Mouse (Mus musculus) heart, embryonic 10.5 days (tissue): ENCODE measurements around the gene Dctn1. TPM values are rescaled to one million over a fixed set of nuclear protein-coding genes. Genes with fewer than 3 reads are reported as not detected.
A peak's percentile ranks its signal among the peaks of the same experiment; 100 is the strongest.
"Not testable (repeated sequence)": the region's sequence is repeated elsewhere in the genome, so short reads cannot be mapped to it uniquely, and the experiment has no call there.

Source experiments
- DNase-seq: peaks from one replicate; pipeline ENCODE4 v3.0.0-alpha.2; 2017; ENCODE audit warnings: low spot score
- H3K27ac ChIP-seq: fragments of 300-500 bp; sonication (generic); 2 replicates; pipeline ENCODE4 v1.5.1; 2016; ENCODE audit warnings: mild to moderate bottlenecking
- H3K27me3 ChIP-seq: fragments of 300-500 bp; sonication (generic); 2 replicates; pipeline ENCODE4 v1.6.1; 2016; ENCODE audit warnings: mild to moderate bottlenecking; ENCODE audit not compliant: poor library complexity, insufficient read depth, severe bottlenecking
- H3K36me3 ChIP-seq: fragments of 300-500 bp; sonication (generic); 2 replicates; pipeline ENCODE4 v1.6.1; 2016; ENCODE audit warnings: mild to moderate bottlenecking, moderate library complexity
- H3K4me1 ChIP-seq: fragments of 300-500 bp; sonication (generic); 2 replicates; pipeline ENCODE4 v1.6.1; 2016; ENCODE audit warnings: mild to moderate bottlenecking
- H3K4me3 ChIP-seq: fragments of 300-500 bp; sonication (generic); 2 replicates; pipeline ENCODE4 v1.5.1; 2016; ENCODE audit warnings: mild to moderate bottlenecking, moderate library complexity
- H3K9me3 ChIP-seq: fragments of 300-500 bp; sonication (generic); 2 replicates; pipeline ENCODE4 v1.6.1; 2016; ENCODE audit warnings: mild to moderate bottlenecking, moderate library complexity
- WGBS: fragments of 180-500 bp; shearing (Covaris S2); methylation state at CpG from one replicate; pipeline ENCODE4 v1.1.7; 2016; 5-methylcytosine and 5-hydroxymethylcytosine counted together
- polyA plus RNA-seq: library from polyadenylated mRNA; unstranded; fragments of >200 nt; fragmentation: Nextera tagmentation; extraction: Ambion mirVana; gene quantifications from 2 replicates; pipeline ENCODE4 v1.2.1, GENCODE M21; 2016

Dctn1 gene
- polyA plus RNA-seq, 1 experiment from 2014 or later: 83.2 TPM

DNA sequence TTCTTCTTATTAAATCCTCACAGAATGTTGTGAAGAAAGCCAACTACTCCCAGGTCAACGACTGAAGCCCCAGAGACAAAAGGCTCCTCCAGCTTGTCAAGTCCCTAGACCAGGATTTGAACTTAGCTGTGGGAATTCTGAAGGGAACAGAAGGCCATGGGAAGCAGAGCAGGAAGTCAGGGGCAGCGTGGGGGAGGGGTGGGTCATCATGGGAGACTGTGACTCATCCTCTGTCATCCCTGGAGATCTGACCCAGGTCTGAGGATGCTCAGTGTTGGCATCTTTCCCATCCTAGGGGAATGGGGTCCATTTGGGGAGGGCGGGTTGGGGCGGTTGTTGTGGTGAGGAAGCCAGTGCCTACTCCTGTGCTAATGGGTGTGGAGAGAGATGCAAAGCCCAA lies 24.1 kb upstream of the Dctn1 start:
- WGBS: 39% methylated on average over 4 of the region's 4 CpGs
- no peak for DNase-seq
- H3K36me3 ChIP-seq: peaks cover 3% of the 10 kb centered on the region; the same call in 1 of the 2 replicates
- peak overlapping the region; percentile 87 for H3K27ac ChIP-seq
- 0 out of 2 replicates have a peak, but pooled peaks cover 5% of the 10 kb centered on the region for H3K27me3 ChIP-seq
- H3K4me1 ChIP-seq: peaks cover 56% of the 10 kb centered on the region
- H3K4me3 ChIP-seq: peak overlapping the region; percentile 60
- no peaks in the 10 kb centered on the region for H3K9me3 ChIP-seq

DNA sequence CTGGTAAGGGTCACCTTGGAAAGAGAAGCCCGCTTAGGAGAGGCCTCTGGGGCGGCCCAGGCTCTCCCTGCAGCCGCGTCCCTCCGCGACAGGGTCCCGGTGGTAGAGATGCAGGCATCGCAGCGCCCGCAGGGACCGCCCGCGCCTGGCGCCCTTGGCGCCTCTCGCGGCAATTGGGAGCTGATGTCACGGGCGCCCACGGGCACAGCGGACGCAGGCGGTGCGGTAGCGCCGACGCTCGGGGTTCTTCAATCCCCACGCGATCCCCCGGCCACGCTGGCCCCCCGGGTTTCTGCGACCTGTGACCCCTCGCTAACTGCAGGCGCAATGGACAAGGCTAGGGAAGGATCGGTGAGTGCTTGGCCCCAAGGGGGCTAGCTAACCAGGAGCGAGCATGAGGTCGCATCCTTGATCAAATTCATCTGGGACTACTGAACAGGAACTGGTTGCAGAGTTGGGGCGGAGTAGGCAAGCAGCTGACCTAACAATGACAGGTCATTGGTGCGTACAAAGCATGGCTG lies 23.4 kb upstream of the Dctn1 start:
- Histone ChIP-seq H3K36me3 (peaks cover 10% of the 10 kb centered on the region), H3K27me3 (0 out of 2 replicates have a peak, but pooled peaks cover 5% of the 10 kb centered on the region), H3K4me3 (peak overlapping the region; percentile 60), H3K9me3 (no peaks in the 10 kb centered on the region), H3K27ac (peak overlapping the region; percentile 87), H3K4me1 (peaks cover 55% of the 10 kb centered on the region)
- no peak for DNase-seq
- WGBS: 3% methylated on average over 41 of the region's 41 CpGs

DNA sequence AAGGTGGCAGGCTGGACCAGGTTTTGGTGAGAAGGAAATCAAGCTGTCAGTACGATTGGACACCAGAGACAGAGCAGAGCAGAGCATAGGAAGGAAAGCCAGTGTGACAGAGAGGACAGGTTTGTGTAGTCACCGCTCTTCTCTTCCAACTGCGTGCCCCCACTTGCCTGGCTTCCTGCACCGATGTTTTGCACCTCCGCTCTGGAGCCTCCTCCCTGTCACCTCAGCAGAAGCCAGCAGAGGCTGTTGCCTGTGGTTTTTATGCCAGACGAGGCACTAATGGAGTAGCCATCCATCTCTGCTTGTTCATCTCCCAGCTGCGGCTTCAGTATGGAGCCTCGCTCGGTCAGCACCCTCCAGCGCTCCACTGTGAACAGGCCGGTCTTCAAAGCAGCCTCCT lies 22.8 kb upstream of the Dctn1 start:
- 36% methylated on average over 11 of the region's 11 CpGs for WGBS
- Histone ChIP-seq H3K27me3 (0 out of 2 replicates have a peak, but pooled peaks cover 5% of the 10 kb centered on the region), H3K36me3 (peaks cover 16% of the 10 kb centered on the region), H3K27ac (peak overlapping the region; percentile 87; the same call in 1 of the 2 replicates), H3K9me3 (no peaks in the 10 kb centered on the region), H3K4me1 (peaks cover 52% of the 10 kb centered on the region), H3K4me3 (peak overlapping the region; percentile 60)
- no peak for DNase-seq

DNA sequence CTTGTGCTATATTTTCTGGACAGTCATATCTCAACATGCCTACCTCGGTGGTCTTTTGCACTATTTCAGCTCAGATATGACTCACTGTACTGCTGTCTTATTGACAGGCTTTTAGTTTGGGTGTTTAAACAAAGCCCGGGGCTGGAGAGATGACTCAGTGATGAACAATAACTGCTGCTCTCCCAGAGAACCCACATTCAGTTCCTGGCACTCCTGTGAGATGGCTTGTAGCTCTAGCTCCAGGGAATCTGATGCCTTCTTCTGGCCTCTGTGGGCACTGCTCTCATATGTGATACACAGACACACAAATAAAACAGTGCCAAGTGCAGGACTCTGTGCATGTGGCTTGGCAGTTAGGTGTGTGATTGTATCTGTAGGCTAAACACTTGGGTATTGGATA lies 20.5 kb upstream of the Dctn1 start:
- Histone ChIP-seq H3K4me1 (peaks cover 36% of the 10 kb centered on the region), H3K27ac (no peak overlapping the region), H3K36me3 (peaks cover 38% of the 10 kb centered on the region), H3K27me3 (0 out of 2 replicates have a peak, but pooled peaks cover 5% of the 10 kb centered on the region), H3K4me3 (no peak overlapping the region), H3K9me3 (no peaks in the 10 kb centered on the region)
- no peak for DNase-seq
- WGBS: 55% methylated on average over 2 of the region's 2 CpGs

DNA sequence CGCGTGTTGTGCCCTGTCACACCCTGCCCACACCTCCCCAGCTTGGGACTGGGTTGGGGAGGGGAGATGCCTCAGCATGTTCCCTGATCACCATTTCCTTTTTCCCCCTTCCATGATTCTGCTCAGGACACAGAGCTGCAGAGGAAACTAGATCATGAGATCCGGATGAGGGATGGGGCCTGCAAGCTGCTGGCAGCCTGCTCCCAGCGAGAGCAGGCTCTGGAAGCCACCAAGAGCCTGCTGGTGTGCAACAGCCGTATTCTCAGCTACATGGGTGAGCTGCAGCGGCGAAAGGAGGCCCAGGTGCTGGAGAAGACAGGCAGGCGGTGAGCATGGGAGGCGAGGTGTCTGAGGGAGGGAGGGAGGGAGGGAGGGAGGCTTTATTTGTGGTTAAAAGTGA lies 19.9 kb upstream of the Dctn1 start:
- peaks cover 41% of the 10 kb centered on the region for H3K36me3 ChIP-seq
- DNase-seq: no peak
- peaks cover 40% of the 10 kb centered on the region for H3K4me1 ChIP-seq
- no peak overlapping the region for H3K4me3 ChIP-seq
- H3K9me3 ChIP-seq: no peaks in the 10 kb centered on the region
- H3K27ac ChIP-seq: peak overlapping the region; percentile 47; the same call in 1 of the 2 replicates
- 0 out of 2 replicates have a peak, but pooled peaks cover 5% of the 10 kb centered on the region for H3K27me3 ChIP-seq
- WGBS: 66% methylated on average over 9 of the region's 9 CpGs

DNA sequence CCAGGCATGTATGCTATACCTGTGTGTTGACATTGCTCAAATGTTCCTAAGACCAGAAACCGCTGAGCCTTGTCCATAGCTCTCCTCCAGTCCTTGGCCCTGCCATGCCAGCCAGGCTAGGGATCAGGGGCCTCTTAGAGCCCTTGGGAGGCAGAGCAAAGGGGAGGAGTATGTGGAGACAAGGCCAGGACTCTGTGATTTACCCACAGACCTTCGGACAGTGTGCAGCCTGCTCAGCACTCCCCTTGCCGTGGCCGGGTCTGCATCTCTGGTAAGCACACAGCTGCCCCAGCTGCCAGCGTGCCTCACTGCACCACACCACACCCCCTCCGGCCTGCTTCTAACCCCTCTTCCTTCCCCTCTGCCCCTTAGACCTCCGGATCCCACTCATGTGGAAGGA lies 18.4 kb upstream of the Dctn1 start:
- H3K4me1 ChIP-seq: peaks cover 43% of the 10 kb centered on the region
- H3K27me3 ChIP-seq: no peaks in the 10 kb centered on the region
- H3K36me3 ChIP-seq: peaks cover 45% of the 10 kb centered on the region

DNA sequence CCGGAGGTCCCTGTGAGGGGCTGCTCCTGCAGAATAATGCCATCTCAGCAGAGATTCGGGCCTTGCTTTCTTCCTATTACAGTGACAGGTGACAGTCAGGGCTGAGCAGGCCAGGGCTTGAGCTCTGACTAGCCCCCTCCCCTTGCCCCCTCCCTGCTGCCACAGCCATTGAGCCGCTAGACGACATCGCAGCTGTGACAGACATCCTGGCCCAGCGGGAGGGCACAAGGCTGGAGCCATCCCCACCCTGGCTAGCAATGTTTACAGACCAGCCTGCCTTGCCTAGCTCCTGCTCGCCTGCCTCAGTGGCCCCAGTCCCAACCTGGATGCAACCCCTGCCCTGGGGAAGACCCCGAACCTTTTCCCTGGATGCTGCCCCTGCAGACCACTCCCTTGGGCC lies 14.0 kb upstream of the Dctn1 start:
- no peak for DNase-seq
- Histone ChIP-seq H3K4me1 (peaks cover 41% of the 10 kb centered on the region), H3K27me3 (peaks cover 17% of the 10 kb centered on the region; the same call in 1 of the 2 replicates), H3K27ac (no peak overlapping the region), H3K4me3 (peak overlapping the region; percentile 16; the same call in 1 of the 2 replicates), H3K36me3 (peaks cover 52% of the 10 kb centered on the region), H3K9me3 (no peaks in the 10 kb centered on the region)
- WGBS: 17% methylated on average over 8 of the region's 8 CpGs

More for the DNA sequence above, 18.4 kb upstream of the Dctn1 start:
- Histone ChIP-seq H3K27ac (no peak overlapping the region), H3K4me3 (no peak overlapping the region), H3K9me3 (no peaks in the 10 kb centered on the region)
- DNase-seq: no peak
- 57% methylated on average over 7 of the region's 7 CpGs for WGBS

DNA sequence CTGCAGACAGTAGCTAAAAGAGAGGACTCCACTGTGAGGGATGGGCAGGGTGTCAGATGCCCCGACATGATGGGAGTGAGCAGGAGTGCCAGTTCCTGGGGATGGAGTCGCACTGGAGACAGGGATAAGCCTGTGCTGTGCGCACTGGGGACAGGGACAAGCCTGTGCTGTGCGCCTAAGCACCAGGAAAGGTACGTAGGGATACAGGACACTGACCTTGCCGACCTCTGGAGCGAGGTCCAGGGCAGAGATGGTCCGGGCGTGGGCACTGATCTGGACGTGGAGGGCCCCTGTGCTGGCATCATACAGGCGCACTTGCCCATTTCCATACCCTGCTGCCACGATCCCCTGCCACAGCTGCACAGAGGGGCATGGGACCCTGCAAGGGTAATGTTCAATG lies 12.7 kb upstream of the Dctn1 start:
- no peak for DNase-seq
- Histone ChIP-seq H3K9me3 (no peaks in the 10 kb centered on the region), H3K4me3 (no peak overlapping the region), H3K36me3 (peaks cover 39% of the 10 kb centered on the region), H3K4me1 (peaks cover 34% of the 10 kb centered on the region), H3K27ac (no peak overlapping the region), H3K27me3 (peaks cover 24% of the 10 kb centered on the region; the same call in 1 of the 2 replicates)
- WGBS: 89% methylated on average over 12 of the region's 12 CpGs

DNA sequence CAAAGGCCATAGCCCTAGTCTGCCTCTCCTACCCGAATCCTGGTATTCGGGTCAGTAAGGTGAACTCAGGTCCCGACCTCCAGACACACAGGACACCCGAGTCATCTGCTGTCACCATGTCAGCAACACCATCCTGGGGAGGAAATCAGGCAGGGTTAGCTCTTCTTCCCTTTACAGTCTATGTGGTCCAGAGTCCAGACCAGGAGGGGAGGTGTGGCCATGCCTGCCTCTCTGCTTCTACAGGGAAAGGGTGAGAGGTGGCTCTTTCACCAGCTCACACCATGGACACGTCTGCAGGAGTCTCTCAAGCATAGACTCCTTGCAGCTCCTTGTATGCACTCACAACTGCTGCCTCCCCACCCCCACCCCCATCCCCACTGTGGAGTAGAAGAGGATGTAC lies 12.2 kb upstream of the Dctn1 start:
- Histone ChIP-seq H3K36me3 (peaks cover 36% of the 10 kb centered on the region), H3K9me3 (no peaks in the 10 kb centered on the region)
- 70% methylated on average over 5 of the region's 5 CpGs for WGBS

DNA sequence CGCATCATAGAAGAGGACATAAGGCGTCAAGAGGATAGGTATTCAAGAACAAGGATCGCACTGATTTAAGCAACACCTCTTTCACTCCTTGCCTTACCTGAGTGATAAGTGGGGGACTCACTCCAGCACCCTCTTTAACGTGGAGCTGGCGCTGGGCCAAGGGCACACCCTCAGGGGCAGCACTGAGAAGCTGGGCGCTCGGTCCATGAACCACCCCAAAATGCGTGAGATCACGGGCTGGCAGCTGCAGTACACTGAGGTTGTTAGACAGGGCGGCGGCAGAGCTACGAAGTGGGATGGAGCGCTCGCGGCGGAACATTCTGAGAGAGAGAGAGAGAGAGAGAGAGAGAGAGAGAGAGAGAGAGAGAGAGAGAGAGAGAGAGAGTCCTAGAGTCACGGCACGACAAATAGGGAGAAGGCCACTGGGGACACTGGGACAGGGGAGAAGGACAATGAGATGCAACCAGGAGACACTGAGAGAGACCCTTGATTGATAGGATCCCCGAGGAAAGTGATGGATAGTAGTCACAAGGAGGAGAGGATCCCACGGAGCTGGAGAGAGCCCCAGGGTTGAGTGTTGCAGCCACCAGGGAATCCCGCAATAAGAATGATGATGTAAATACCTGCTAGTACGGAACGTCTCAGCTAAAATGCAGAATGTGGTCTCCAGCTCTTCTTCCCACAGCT lies 10.0 kb upstream of the Dctn1 start:
- Histone ChIP-seq H3K36me3 (peaks cover 15% of the 10 kb centered on the region; the same call in 1 of the 2 replicates), H3K9me3 (no peaks in the 10 kb centered on the region), H3K4me1 (peaks cover 31% of the 10 kb centered on the region), H3K27me3 (peaks cover 33% of the 10 kb centered on the region), H3K4me3 (peak overlapping the region; percentile 68), H3K27ac (peak overlapping the region; percentile 65)
- DNase-seq: no peak
- 8% methylated on average over 23 of the region's 23 CpGs for WGBS

More for the DNA sequence above, 12.2 kb upstream of the Dctn1 start:
- H3K4me1 ChIP-seq: peaks cover 34% of the 10 kb centered on the region
- H3K27me3 ChIP-seq: peaks cover 24% of the 10 kb centered on the region; the same call in 1 of the 2 replicates
- no peak for DNase-seq
- H3K27ac ChIP-seq: no peak overlapping the region
- no peak overlapping the region for H3K4me3 ChIP-seq

DNA sequence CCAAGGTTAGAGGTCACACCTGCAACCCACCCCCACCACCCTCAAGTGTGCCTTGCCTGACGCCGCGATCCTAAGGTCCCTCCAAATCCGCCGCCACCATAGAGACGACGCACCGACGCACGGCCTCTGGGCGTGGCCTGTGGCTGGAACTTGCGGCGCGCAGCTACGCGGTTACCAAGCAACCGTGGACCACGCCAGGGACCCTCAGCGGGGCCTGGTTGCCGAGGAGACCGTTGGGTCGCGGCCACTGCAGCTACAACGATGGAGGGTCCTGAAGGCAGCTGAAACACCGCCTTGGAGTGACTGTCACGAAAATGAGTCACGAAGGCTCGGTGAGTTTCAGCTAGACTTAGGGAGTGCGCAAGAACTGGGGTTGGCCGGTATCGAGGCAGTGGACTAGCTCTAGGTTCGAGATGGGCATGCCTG lies 9.4 kb upstream of the Dctn1 start, which contains the start of the genes Wdr54 and 1700003E16Rik:
TSS of gene Wdr54 (minus strand) at position 139 of the 426 bp plus-strand sequence.
TSS of gene 1700003E16Rik (plus strand) at position 146 of the 426 bp plus-strand sequence.
- Histone ChIP-seq H3K27ac (peak within 1 kb of the TSS; percentile 65), H3K4me3 (peak within 1 kb of the TSS; percentile 68), H3K9me3 (no peaks in the 10 kb centered on the region), H3K36me3 (peaks cover 12% of the 10 kb centered on the region; the same call in 1 of the 2 replicates), H3K27me3 (peaks cover 39% of the 10 kb centered on the region), H3K4me1 (peaks cover 27% of the 10 kb centered on the region)
- DNase-seq: peak; percentile 93
- WGBS: 2% methylated on average over 32 of the region's 32 CpGs

DNA sequence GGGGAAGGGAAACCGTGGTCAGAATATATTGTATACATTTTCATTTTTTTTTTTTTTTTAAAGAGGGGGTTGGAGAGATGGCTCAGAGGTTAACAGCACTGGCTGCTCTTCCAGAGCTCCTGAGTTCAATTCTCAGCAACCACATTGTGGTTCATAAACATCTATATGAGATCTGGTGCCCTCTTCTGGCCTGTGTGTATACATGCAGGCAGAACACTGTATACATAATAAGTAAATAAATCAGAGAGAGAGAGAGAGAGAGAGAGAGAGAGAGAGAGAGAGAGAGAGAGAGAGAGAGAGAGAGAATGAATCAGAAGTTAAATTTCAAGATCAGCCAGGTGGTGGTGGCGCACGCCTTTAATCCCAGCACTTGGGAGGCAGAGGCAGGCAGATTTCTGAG lies 6.3 kb upstream of the Dctn1 start:
- not testable (repeated sequence) for H3K27ac ChIP-seq, H3K9me3 ChIP-seq, H3K36me3 ChIP-seq, H3K4me3 ChIP-seq, DNase-seq
- Histone ChIP-seq H3K4me1 (peaks cover 32% of the 10 kb centered on the region), H3K27me3 (peaks cover 52% of the 10 kb centered on the region)
- 50% methylated on average over 3 of the region's 3 CpGs for WGBS

DNA sequence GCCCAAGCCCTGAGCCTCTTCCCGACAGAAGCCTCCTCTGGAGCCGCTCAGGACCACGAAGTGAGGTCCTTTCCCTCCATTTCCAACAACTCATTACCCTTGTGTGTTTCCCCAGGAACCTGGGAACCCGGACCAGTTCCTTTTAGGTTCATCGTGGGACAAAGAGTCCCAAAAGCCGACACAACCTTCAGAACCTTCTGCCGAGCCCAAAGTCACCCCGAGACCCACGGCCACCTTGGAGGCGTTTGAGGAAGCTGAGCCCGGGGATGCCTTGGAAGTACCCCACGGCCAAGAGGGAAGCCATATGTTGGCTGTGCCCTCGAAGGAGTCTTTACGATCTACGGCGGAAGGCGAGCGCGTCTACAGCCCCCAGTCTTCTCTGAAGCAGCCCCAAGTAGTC lies 4.3 kb upstream of the Dctn1 start:
- peaks cover 21% of the 10 kb centered on the region for H3K4me1 ChIP-seq
- 6% methylated on average over 19 of the region's 19 CpGs for WGBS
- no peaks in the 10 kb centered on the region for H3K36me3 ChIP-seq
- no peak overlapping the region; the same call in 1 of the 2 replicates for H3K27ac ChIP-seq
- no peak for DNase-seq
- H3K4me3 ChIP-seq: peak overlapping the region; percentile 53
- no peaks in the 10 kb centered on the region for H3K9me3 ChIP-seq
- peaks cover 38% of the 10 kb centered on the region for H3K27me3 ChIP-seq
